Mouse (Mus musculus) liver, adult 2 months (tissue): Measurements from ENCODE around the gene Hs3st2.

Source experiments
- CTCF ChIP-seq: fragments of 200-500 bp; IDR thresholded peaks from 2 replicates; pipeline ENCODE4 v1.5.1; 2011; ENCODE audit warnings: low read depth, low read length, control low read depth
- POLR2A ChIP-seq: fragments of 200-500 bp; IDR thresholded peaks from 2 replicates; pipeline ENCODE4 v1.6.1; 2011; ENCODE audit warnings: low read length, control low read depth; ENCODE audit not compliant: insufficient read depth; ENCODE audit errors: extremely low read depth

DNA sequence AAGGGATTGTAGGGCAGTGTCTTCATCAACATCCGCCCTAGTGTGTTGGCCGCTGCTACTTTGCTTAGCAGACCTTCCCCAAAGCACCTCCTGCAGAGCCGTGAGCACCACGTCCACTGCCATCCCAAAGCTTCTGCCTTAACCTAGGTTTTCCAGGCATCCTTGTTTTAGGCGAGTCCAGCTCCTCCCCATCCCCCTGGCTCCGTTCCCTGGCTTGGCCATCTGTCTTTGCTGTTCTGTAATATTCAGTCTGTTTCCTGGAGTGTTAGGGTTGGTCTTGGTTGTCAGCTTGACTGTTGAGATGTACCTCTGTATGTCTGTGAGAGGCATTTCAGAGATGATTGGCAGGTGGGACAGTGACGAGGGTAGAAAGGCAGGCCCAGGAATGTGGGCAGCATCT is 142.7 kb downstream of the Hs3st2 start:
- TF ChIP-seq CTCF (no peak), POLR2A (no peak)
